Mouse (Mus musculus): ENCODE results near the gene Ythdf1.

The Ythdf1 gene

GRCm38 (mm10) chr2:180879365-180880067, 41.2 kb downstream of the Ythdf1 start:
- DNase-seq (ENCODE audit: low spot score in 2 of 2), result no peak

DNA sequence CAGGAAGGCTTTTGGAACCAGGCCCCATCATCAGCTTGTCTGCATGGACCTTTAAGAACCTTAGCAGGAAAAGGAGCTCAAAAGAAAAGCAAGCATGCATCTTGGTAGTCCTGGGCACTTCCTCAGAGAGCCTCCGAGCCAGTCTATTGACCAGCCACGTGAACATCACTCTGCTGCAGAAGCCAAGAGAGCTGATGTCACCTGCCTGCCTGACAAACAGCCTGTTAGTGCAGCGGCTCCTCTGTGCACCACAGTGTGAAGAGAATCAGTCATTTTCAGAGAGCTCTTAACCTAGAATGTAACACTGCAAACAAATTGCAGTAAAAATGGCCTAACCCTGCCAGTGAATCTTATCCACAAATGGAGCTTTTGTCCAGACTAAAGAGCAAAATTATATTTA, 50.7 kb downstream of the Ythdf1 start:
- DNase-seq (ENCODE audit: low spot score in 2 of 2), result no peak

DNA sequence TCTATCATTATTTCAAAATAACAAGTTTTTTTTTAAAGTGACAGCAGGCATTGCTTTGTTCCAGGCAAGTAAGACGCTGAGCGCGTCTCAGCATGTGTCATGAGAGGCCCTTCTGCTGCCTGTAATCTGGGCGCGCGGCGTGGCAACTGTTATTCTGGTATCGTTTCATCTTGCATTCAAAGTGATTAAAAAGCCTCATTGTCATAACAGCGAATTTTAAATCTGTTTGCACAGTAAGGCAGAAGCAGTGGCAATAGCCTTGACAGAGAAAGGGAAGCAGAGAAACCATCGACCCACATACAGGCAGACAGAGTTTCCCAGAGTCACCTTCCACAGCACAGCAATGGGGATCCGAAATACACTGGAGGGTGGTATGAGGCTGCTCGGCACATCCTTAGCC, 59.2 kb downstream of the Ythdf1 start:
- no peak for DNase-seq (ENCODE audit: low spot score in 2 of 2)

DNA sequence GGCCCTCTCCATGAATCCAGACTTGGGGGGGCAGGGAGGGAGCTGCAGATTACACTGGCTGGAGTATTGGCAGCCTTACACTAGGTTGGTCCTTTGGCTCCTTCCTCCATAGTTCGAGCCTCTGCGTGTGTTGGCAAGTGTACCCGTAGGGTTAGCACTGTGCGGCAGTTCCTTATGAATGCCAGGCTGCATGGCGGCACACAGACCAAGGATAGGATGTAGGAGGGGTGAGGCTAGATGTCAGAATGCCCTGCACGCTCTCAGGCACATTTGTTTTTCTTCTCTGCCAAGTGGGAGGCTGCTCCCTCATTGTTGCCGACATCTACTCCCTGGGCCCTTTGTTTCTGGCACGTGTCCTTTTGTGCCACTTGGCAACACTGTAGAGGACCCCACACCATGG, 63.6 kb downstream of the Ythdf1 start:
- DNase-seq (ENCODE audit: low spot score in 2 of 2), result no peak

- no peak for DNase-seq (ENCODE audit: low spot score in 2 of 2)
Measured at GRCm38 (mm10) chr2:180855005-180855544, 65.7 kb downstream of the Ythdf1 start.
